Mouse (Mus musculus) Muller cell, postnatal 12 days (primary cell): Measurements from ENCODE around the gene Cyp24a1.
A peak's percentile ranks its signal among the peaks of the same experiment; 100 is the strongest.
"Not testable (repeated sequence)": the region's sequence is repeated elsewhere in the genome, so short reads cannot be mapped to it uniquely, and the experiment has no call there.

ENCODE experiments used
- DNase-seq: peaks from one replicate; pipeline ENCODE4 v3.0.0-alpha.2; 2015; ENCODE audit errors: inconsistent ontology term

The Cyp24a1 gene

DNA sequence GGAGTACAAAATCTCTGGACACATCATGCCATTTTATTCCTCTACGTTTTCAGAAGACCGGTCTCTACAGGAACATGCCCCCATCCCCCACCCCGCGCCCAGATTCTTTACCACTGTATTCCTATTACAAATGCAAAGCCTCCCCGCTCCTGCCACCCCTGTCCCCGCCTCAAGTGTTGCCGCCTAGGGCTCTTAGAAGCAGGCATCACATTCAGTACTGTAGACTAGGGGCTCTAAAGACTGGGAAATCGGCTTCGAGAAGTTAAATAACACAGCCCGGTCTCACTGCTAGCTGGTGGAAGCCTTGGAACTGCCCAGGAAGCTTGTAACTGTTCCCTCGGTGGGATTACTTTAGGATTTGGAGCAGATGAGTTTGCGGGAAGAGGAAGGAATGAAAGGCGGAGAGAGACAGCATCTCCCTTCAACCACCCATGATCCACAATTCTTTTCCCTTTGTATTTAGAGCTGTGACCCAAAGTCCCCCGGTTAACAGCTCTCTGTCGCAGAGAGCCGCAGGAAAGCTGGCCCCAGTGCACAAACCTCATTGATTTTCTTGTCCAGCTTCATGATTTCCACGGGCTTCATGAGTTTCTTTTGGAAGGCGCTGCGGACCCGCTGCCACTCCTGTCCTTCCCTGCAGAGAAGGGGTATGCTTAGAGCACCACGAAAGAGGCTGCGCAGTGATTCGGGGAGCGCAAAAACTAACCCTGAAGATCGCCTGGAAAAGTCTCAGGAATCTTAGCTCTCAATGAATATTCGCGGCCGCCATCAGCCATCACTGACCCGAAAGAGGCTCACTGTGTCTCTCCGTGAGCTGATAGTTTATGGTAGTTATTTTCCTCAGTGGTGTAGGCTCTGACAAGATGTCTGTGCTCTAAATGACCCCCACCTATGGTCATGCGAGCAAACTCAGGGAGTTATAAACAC, 1.9 kb downstream of the Cyp24a1 start:
- DNase-seq = no peak

DNA sequence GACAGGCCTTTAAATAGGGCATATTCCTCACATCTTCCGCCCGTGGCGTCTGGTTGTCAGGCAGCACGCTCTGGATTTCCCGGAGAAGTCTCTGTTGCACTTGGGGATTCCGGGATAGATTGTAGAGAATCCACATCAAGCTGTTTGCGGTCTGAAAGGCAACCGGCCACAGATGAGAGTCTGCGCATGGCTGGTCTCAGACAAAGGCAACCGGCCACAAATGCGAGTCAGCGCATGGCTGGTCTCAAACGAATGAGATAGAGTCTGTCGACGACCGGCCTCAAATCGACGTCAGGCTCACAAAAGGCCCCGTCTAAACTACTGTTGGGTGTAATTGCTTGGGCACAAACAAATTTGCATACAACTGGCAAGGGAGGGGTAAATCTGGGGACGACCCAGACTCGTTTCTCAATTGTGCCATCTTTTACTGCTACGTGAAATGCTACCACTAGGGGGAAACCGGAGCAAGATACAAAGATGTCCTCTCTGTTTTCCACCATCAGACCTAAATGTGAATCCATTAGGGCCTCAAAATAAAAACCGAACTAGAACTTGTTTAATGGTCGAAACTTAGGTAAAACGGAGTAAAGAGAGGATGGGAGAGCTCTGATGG, 8.9 kb downstream of the Cyp24a1 start:
- peak; percentile 82 for DNase-seq

DNA sequence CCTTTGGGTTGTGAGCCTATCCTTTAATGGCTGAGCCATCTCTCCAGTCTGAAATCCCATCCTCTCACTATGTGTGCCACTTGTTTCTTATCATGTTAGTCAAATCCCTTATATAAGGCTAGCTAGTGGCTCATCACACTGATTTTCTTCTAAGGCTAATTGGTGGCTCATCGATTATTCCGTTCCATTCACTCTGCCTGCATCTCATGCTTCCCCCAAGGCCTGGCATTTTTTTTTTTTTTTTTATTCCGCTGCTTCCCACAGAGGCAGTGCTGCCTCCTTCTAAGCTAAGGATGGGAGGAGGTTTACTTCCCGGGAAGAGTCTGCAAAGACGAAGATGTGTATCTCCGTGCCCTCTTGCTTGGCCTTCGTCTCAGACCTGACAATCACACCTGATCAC, 9.7 kb downstream of the Cyp24a1 start:
- DNase-seq = no peak

DNA sequence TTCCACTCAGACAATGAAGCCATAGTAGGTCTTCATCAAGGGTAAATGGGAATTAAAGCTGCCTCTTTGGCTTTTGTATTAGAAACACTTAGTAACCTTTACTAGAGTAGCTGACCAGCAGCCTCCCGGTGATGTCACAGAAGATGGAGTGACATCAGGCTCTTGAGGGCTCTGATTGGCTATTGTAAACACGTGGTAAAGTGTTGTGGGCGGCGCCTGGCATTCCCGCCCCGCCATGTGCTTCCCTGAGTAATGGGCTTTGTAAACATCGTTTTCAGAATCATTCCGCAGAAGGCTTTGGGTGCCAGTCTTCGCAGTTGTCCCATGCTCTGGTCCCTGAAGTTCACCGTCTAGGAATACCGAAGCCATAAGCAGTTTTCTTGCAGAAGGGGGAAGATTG, 13.0 kb downstream of the Cyp24a1 start:
- DNase-seq = no peak

DNA sequence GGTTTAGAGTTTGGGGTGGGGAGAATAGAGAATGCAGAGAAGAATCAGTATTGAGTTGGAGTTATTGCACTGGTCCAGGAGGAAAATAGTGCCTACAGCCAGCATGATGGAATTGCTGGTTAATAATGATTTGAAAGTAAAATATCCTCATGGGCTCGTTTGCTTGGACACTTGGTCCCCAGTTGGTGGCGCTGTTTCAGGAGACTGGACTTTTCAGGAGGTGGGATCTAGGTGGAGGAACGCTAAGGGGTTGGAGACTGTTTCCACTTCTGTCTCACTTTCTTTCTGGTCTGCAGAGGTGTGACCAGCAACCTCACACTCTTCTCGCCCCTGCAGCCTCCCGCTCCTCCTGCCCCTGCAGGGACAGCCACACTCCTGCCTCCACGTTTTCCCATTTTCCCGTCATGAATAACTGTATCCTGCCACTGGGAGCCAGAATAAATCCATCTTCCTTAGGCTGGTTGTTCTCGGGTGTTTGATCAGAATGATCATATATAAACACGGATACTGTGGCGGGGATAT, 14.9 kb downstream of the Cyp24a1 start:
- DNase-seq = no peak

DNA sequence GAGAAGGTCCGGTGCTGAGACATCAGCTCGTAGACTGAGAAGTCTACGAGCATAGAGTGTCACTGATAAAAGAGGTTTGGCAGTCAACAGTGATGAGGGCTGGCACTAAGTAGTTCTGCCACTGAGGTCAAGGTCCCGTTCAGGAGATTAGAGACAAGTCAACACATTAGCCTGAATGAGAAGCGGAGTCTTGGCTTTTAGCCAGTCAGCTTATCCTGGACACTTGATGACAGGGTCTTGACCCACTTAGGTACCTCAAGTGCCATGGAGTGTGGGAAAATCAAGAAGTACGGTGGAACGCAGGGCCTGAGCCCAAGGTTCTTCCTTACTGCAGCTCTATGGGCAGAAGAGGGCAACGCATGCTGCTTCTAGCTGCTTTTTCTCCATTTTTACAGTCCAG, 20.3 kb downstream of the Cyp24a1 start:
- no peak for DNase-seq

DNA sequence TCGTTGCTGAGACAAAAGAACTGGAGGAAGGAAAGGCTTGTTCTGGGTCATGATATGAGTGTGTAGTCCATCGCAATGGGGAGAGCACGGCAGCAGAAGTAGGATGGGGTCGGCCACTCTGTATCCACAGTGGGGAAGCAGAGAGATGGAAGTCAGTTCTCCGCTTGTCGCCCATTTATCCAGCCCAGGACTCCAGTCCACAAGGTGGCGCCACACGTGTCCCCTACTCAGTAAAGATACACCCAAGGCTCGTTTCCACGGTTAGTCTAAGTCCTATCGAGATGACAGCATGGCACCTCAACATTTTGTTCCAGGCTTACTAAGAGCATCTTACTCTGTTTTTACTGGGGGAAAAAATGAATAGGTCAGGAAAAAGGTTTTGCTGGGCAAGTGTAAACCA, 20.7 kb downstream of the Cyp24a1 start:
- no peak for DNase-seq

DNA sequence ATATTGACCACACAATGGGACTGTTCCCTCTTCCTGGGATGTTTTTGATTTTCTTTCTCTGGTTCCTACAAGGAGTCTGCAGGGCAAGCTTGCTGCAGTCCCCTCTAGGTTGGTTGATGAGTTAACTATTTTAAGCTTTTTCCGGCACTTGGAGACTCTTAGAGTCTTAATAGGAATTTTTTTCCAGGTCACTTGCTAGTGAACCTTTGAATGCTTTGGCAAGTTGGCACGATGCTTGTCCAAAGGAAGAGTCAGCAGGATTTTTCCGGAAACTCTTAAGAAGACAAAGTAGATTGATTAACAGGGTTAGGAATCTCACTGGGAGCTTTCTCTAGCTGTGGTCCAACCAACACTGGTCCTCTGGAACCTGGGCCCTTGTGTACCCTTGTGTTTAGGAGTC, 21.8 kb downstream of the Cyp24a1 start:
- DNase-seq = peak; percentile 26

DNA sequence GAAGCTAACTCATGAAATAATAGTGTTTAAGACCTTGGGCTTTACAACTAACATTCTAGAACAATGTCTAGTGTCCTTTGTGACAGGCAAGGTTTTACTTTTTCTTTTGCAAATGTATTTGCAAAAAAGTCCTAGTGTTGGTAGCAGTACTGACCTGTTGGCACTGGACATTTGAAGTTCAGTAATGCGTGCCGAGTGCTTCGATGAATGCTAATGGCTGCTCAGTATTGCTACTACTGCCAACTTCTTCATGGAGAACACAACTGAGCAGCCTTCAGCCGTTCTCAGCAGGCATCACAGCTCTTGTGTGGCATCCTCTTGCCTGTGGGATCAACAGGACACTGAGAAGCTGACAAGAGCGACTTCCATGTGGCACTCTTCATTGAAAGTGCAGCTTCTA, 22.8 kb downstream of the Cyp24a1 start:
- DNase-seq = no peak

DNA sequence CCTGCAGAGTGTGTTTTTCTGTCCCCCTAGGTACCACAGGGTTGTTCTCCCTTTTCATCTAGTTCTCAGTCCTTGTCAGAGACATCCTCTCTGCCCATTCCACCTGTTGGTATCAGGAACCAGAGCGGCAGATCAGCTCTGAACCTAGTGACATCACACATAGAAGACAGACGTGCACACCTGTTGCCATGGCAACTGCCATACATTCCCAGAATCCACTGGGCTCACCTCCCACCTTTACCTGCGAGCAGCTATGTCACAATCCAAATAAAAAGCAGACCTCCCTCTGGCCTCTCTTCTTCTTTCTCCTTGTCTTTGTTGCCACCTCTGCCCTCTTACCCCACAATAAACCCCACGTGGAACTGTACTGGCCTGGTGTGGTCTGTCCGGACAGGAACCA, 26.4 kb downstream of the Cyp24a1 start:
- no peak for DNase-seq

DNA sequence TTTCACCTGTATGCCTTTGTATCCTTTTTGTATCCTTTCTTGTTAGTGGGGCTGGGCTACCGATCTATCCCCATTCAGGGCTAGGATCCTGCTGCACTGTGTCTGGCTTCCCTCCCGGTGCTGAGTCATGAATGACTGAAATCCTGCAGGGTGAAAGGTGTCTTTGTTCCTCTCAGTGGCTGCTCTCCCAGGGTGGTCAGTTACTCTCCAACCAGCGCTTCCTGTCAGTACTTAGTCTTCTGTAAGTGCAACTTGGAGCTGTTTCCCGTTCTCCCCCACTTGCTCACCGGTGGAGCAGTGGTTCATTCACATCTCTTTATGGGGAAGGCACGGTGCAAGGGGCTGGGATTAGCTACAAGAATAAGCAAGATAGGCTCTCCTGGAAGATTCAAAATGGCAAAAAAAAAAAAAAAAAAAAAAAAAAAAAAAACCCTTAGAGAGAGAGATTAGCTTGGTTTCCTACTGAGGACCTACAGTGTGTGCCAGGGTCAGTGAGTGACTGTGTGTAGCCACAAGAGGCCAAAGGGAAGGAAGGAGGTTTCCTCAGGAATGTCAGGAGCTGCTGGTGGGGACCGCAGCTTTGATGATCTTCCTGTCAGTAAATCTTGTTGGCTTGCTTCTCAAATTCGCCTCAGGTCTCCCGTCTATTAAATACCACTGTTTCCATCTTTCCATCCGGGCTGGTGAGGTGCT, 27.2 kb downstream of the Cyp24a1 start:
- peak; percentile 91 for DNase-seq

DNA sequence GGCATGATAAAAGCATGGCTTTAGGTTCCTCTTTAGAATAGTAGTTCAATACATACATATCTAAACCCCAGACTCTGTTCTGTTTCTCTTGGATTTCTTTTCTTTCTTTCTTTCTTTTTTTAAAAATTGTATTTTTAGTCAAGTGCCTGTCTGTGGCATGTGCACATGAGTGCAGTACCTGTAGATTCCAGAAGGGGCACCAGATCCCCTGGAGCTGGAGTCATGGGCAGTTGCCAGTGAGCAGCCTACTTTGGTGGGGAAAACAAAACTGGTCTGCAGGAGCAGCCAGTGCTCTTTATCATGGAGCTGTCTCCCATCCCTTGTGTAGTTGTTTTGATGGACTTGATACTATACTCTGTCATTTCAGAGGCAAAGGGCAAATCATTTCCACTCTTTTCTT, 28.9 kb downstream of the Cyp24a1 start:
- no peak for DNase-seq

DNA sequence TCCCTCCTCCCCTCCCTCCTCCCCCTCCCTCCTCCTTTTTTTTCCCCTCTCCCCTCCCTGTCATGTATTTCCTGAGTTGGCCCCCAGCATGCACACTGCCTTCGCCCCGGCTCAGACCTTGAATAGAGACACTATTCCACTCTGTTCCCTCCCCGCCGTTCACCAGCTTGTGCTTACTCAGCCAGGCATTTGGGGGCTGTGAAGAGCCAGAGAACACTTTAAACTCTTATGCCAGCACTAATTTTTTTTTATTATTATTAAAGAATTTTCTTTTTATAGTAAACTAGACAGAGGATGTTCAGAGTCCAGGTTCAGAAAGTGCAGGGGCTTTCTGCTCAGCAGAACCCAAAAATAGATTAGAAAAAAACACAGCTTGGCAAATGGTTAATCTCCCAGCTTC, 32.1 kb downstream of the Cyp24a1 start:
- no peak for DNase-seq

DNA sequence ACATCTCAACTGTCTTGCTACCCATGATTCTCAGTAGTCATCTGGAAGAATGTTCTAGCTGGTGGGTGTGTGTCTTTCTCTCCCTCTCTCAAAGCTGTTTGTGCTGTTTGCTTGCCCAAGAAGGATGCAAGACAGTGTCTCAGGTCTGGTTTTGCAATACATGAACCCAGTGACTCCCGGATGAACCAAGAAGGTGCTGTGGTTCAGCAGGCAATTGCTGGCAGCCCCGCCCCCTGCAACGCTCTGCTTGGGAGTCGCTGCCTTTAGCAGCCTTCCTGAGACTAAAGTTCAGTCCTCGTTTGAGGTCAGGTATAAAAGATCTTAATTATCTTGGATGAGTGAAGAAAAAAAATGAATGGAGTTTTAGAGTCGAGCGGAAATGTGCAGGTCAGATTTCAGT, 35.3 kb downstream of the Cyp24a1 start:
- DNase-seq = no peak

DNA sequence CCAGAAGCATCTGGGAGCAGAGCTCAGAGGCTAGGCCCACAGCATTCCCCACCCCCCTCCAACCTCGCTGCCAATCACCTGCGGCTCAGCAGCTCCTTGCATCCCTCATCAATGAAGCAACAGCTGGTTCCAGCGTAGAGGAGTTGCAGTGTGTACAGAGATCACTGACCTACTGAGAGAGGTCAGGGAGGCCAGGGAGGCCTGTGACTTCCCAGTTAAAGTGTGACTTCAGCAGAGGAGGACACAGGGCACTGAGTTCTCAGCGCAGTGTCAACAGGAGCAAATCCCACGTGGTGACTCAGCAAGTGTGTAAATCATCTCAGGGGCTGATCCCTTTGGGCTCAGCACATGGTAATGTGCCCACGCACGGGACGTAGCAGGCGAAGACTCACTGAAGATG, 37.1 kb downstream of the Cyp24a1 start:
- no peak for DNase-seq

DNA sequence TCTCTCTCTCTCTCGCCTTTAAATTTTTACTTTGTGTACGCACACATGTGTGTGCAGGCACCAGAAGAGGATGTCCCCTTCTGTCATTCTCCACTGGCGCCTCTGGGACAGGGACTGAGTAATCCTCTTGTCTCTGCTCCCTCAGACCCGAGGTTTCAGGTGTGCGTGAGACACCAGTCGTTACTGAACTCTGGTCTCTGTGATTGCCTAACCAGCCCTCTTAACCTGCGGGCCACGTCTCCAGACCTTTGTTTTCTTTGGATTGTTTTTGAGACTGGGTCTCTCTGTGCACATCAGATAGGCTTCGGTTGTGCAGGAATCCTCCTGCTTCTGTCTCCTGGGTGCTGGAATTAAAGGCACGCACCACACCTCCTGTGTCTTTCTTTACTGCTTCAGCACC, 37.8 kb downstream of the Cyp24a1 start:
- no peak for DNase-seq

DNA sequence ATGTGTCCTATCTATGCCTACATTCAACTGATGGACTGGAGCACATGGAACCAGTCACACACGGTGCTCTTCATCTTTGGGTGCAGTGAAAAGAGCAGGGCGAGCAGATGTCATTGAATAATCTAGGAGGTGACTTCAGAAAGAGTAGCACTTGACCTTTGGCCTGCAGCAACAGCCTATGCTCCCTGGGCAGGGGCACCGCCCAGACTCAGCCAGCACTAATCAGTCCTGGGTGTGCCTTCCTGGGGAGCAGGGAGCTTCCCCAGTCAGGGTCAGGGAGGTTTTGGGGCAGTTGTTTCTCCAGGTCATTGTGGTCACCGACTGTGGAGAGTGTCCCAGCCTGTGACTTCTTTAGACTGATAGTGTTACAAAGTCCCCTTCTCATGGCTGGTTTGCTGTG, 43.1 kb downstream of the Cyp24a1 start:
- not testable (repeated sequence) for DNase-seq

DNA sequence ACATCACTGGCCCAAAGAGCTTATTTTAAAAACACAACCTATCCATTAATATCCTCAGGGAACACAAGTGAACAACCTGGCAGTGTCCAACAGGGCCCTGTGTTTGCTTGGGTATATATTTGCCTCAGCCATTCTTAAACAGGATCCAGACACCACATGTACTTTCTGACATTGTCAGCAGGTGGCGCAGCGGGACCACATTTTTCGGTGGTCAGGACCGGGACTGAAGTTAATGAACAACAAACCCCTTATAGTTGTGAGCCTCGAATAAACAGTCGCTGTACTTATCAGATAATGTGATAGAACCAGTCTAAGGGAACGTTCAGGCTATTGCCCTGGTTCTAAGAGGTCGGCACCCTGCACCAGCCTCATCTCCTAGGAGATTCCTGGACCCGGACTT, 46.0 kb downstream of the Cyp24a1 start:
- peak; percentile 65 for DNase-seq

DNA sequence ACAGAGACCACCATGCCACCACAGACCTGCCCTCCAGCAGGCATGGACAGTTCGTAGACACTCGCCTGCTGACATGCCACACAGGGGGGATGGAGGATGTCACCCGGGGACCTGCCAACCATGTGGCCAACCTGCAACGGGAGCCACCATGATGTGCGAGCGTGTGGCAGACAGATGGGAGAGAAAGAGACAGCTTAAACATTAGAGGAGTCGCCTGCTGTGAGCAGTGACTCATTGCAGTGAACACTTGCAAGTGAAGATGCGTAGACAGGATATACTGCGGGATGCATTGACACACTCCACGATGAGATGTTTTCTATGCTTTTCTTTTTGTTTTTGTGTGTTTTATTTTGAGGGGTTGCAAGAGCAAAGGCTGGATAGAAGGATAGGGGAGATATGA, 49.3 kb downstream of the Cyp24a1 start:
- no peak for DNase-seq

DNA sequence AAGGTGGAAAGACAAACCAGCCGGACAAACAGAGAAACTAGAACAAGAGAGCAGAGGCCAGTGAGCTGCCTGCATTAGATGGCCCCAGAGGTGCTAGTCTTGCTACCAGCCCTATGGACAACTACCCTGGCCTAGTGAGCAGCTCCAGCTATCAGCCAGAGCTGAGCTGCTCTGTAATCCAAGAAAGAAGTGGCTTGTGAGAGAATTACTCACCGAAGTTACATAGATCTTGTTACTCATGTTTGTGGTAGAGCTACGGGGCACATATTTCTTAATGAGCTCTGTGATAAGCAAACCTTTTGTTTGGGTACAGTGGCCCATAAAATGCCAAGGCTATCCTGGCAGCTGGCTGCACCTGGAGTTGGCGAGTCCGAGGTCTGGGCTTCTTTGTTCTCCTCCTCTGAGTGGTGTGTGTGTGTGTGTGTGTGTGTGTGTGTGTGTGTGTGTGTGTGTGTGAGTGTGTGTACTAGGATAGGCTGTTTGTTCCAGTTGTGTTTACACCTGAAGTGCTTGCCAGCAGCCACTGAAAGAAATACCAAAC, 50.0 kb downstream of the Cyp24a1 start:
- DNase-seq = peak; percentile 73

DNA sequence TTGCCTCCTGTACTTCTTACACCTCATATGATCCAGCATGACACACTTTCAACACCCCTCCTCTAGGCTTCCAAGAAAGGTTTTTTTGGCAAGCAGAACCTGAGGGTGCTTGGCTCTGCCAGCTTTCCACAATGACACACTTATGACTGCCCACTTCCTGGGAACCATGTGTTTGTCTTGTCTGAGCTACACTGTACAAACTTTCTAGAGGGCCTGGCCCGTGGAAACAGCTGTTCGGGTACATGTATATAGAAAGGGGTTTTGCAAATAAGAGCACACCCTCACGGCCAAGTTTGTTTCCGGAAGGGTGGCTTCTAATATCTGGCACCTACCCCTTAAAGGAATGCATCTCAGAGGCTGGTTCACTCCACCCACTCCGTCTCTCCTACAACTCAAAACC, 51.1 kb downstream of the Cyp24a1 start:
- DNase-seq = peak; percentile 12

DNA sequence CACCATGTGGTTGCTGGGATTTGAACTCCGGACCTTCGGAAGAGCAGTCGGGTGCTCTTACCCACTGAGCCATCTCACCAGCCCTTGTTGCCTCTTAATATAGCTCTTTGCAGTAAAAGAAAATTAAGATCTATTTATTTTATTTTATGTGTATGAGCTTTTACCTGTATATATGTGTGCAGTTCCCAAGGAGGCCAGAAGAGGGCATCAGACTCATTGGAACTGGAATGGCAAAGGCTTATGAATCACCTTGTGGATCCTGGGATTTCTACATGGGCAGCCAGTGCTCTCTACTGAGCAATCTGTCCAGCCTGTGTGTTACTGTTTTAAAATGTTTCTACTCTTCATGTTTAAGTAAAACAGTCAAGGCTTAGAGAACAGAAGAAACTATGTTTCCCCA, 54.4 kb downstream of the Cyp24a1 start:
- no peak for DNase-seq
